In genomic region chr9:54848203-54848602, GRCm38 (mm10) we compare ENCODE assay signal across 12 mouse cellular contexts.
"Had no signal": no experiment of that assay in that cellular context is flagged by ENCODE, and none has a peak within 500 bp of the region (broad histone marks: within the 10 kb centered on the region; RNA-seq: fewer than 3 reads in every experiment).

No protein-coding gene starts in this region.

- DNase-seq: gastrocnemius, postnatal 14 days; heart, adult 18-20 months; heart, postnatal 14 days; heart, postnatal 36 days; kidney, adult 11 months; kidney, adult 2 months; kidney, adult 9 months; kidney, postnatal 14 days; kidney, postnatal 36 days; layer of hippocampus, adult 9-11 months; liver; liver, embryonic 13.5 days had no signal
